Mouse (Mus musculus): ENCODE data around the gene Sbds.
"Not testable (repeated sequence)": the region's sequence is repeated elsewhere in the genome, so short reads cannot be mapped to it uniquely, and the experiment has no call there.

The Sbds gene

DNA sequence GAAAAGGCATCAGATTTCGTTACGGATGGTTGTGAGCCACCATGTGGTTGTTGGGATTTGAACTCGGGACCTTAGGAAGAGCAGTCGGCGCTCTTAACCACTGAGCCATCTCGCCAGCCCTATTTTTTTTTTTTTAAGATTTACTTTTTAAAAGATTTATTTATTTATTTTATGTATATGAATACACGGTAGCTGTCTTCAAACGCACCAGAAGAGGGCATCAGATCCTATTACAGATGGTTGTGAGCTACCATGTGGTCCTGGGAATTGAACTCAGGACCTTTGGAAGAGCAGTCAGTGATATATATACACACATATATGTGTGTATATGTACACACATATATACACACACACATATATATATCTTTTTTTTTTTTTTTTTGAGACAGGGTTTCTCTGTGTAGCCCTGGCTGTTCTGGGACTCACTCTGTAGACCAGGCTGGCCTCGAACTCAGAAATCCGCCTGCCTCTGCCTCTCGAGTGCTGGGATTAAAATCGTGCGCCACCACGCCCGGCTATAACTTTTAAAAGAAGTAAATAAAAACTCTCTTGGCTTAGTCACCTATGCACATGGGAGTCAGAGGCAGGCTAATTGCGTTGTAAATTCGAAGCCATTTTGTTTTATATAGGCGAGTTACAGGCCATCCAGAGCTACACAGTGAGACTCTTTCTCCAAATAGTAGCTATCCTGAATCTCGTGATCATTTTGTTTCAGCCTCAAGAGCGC is 632 bp upstream of the Sbds start:
- not testable (repeated sequence) for DNase-seq

DNA sequence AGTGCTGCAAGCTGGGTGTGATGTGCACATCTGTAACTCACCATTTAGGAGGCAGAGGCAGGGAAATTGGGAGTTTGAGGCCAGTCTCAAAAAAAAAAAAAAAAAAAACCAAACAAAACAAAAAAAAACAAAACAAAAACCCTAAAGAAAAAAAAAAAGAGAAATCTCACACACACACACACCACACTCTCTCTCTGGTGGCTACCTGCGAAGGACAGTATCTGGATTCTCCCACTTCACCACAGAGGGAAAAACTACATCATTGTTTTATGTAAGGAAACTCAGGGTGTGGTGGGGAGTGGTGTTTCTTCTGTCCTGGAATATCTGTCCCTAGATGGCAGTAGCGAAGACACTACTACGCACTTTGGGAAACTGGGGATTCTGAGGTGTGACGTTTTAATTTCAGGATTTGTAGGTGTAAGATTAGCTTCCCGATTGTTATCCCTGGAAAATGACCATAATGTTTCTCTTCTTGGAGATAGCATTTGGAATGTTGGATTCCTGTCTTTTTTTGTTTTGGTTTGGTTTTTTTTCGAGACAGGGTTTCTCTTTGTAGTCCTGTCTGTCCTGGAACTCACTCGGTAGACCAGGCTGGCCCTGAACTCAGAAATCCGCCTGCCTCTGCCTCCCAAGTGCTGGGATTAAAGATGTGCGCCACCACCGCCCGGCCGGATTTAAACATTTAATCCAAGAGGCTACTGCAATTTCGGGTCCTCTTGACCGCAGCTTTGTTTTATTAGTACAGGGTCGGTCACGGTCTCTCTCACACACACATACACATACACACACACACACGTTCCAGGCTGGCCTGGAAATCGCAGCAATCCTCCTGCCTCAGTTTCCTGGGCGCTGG is 940 bp downstream of the Sbds start:
- peak; percentile 39 for DNase-seq

DNA sequence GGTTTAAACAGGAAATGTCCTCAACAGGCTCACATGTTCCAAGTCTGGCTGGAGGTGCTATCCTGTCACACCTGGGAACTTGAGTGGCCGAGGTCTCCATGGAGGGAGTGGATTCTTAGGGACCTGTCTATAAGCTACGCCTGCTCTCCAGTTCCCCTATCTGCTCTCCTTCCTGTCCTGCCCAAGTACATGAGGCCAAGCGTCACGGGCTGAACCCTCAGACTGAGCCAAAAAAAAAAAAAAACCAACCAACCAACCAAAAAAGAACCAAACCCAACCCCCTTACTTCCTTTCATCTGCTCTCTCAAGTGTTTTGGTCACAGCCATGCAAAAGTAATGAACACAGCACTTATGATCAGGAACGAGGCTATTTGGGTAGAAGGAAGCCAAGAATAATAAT is 7.5 kb downstream of the Sbds start:
- no peak for DNase-seq

DNA sequence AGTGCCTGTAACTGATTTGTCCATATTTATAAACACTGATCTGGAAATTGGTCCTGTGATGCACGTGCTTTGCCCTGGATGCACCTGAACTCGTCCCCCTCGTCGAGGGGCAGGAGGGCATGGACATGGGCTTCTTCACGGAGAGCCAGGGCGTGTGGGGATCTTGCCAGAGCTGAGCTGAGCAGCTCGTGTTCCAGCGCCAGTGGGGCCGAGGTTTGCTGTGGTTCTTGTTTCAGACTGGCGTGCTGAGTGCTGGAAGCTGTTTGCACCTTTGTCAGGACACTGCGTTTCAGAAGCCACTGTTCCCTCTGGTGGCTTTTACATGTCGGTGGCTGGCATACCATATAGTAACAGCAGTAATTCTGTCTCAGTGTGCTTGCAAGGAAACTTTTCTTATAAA is 13.9 kb downstream of the Sbds start:
- no peak for DNase-seq

DNA sequence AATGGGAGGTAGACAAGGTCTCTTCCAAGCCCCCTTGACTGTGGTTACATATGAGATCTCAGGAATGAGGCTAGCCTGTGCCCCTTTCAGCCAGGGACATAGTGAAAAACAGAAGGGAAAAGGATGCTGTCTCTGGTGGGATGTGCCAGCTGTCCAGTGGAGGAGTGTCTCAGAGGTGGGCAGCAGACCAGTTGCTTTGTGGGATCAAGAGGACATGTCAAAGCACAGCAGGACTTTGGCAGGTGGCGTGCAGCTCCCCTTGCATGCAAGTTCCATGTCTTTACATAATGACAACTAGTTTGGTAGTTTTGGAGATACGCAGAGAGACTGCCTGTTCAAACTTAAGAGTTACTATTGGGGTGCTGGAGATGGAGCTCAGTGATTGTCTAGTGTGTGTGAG is 15.5 kb downstream of the Sbds start:
- DNase-seq, result no peak

DNA sequence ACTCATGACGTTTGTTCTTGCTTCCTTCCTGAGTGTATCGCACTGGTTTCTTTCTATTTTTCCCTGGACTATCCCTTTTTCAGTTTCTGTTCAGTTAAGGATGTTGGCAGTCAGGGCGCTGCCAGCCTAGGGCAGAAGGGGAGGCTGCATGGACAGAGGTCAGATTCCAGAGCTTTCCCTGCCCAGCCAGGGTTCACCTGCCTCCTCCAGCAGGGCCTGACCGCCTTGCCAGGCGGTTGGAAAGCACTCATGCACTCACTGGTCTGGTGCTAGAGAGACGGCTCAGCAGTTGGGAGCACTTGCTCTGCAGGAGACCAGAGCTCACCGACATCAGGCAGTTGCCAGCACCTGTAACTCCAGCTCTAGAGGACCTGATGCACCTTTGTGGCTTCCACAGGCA is 16.1 kb downstream of the Sbds start:
- DNase-seq, result no peak

DNA sequence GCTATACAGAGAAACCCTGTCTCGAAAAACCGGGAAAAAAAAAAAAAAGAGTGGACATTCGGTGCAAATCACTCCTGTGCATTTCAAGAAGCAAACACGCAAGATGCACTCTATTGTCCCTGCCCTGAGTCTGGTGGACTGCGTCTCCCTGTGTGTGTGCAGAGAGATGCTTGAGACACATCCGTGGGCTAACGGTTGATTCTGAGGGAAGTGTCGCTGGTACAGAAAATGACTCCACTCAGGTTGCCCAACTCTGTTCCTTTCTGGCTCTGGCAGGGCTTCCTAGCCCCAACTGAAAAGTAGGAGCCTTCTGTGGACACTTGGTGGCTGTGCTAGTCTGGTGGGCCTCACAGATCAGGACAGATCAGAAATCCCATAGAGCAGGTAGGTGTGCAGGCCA is 19.0 kb downstream of the Sbds start:
- no peak for DNase-seq

DNA sequence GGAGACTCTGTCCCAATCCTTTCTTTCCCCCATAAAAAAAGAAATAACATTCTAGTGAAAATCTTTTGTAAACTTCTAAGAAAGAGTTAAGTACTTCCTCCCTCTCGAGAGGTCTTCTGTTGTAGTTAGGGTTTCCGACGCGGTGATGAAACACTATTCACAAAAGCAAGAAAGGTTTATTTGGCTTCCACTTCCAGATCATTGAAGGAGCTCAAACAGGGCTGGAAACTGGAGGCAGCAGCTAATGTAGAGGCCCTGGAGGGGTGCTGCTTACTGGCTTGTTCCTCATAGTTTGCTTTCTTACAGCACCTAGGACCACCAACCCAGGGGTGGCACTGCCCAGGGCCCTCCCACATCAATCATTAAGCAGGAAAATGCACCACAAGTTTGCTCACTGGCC is 27.2 kb downstream of the Sbds start:
- no peak for DNase-seq

DNA sequence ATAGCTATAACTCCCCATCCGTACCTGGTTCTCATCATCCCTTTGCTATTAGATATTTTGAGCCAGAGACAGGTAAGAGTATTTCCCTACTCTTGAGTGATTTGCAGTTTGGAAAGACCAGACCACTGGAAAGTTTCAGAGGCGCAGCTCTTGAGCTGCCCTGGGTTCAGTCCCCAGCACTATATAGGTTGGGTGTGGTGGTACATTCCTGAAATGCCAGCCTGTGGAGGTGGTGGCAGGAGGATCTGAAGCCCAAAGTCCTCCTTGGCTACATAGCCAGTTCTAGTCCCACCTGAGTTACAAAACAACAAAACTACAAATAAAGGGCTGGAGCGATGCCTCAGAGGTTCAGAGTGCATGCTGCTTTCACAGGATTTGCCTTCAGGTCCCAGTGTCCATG is 28.5 kb downstream of the Sbds start:
- no peak for DNase-seq

- peak; percentile 94 for DNase-seq
Observed at GRCm38 (mm10) chr5:130222146-130223004, 33.0 kb downstream of the Sbds start.

GRCm38 (mm10) chr5:130221760-130222145 is 33.6 kb downstream of the Sbds start:
- DNase-seq, result no peak

DNA sequence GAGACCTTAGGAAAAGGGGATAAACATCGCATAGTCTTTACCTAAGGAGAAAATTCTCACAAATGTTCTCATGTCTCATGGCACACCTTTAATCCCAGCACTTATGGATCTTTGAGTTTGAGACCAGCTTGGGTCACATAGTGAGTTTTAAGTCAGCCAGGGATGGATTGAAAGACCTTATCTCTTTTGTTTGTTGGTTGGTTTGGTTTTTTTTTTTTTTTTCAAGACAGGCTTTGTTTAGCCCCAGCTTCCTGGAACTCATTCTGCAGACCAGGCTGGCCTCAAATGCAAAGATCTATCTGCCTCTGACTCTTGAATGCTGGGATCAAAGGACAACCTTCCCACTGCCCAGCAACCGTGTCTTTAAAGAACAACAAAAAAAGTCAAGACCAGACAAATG is 34.0 kb downstream of the Sbds start:
- no peak for DNase-seq

GRCm38 (mm10) chr5:130218336-130218735 is 37.0 kb downstream of the Sbds start:
- no peak for DNase-seq

DNA sequence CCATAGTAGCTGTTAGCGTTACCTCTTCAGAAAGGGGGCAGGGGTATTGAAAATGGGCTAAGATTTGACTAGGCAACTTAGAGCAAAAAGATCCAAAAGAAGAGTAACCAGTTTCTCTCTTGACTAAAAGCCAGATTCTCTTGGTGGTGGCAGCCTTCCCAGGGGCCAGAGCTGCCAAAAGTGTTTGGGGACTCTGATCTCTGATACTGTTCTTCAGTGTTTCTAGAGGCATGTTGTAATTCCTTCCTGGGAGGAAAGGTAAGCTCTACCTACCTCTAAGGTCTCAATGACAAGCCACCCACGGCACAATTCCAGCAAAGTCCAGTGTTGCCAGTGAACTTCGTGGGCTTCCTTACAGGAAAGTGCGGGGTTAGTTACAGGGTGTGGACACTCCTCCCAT is 37.9 kb downstream of the Sbds start:
- DNase-seq, result no peak

GRCm38 (mm10) chr5:130216781-130217180 is 38.5 kb downstream of the Sbds start, which contains the start of gene Tmem248:
TSS of gene Tmem248 (plus strand) at chr5:130217081.
- no peak for DNase-seq

- no peak for DNase-seq
Observed at GRCm38 (mm10) chr5:130212956-130213355, 42.4 kb downstream of the Sbds start.

DNA sequence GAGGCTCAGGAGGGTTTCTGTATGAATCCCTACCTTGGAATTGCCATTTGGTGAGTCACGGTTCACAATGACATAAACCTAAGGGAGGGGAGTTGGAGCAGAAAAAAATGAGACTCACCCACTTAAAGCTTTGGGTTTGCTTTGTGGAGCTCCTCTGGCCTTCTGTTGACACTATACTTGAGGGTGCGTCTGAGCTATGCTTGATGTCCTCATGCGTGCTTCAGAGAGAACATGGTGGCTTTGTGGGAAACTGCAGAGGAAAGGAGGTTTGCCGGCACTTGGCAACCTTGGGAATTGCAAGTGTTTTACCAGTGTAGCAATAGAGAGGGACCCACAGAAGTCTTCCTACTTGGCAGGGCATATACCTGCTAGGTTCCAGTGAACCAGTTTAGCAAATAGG is 48.0 kb downstream of the Sbds start:
- no peak for DNase-seq

DNA sequence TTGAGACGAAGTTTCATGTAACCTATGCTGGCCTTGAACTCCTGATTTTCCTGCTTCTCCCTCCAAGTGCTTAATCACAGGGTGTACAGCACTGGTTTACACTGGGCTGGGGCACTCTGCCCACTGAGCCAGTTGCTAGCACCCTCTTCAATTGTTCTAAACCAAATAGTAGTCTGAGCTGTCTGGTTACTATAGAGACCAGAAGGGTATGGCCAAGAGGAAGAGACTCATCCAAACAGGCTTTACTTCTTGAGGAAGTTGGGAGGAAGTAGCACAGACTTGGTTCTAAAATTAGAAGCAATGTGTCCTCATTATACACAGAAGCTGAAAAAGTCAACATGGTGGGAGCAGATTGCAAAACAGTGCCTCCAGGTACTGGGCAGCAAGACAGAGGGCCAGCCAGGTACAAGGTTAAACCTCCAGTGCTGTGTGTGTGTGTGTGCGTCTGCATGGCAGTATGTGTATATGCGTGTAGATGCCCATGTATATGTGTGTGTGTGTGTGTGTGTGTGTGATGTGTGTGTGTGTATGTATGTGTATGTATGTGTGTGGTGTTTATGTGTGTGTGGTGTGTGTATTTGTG is 49.8 kb downstream of the Sbds start:
- no peak for DNase-seq

GRCm38 (mm10) chr5:130204560-130204959 is 50.8 kb downstream of the Sbds start:
- DNase-seq, result no peak

DNA sequence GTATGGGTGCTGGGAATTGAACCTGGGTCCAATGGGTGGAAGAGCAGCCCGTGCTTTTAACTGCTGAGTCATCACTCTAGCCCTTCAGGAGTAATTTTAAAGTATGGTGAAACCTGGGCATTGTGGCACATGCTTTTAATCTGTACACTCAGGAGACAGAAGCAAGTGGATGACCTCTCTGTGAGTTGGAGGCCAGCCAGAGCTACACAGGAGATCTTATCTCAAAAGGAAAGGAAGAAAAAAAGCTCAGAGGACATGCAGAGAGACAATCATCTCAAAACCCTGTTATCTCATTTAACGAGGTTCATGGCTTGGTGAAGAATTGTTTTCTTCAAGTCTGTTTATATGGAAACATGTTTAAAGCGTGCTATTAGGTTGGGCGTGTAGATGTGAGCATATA is 51.4 kb downstream of the Sbds start:
- no peak for DNase-seq

GRCm38 (mm10) chr5:130200233-130201029 is 54.9 kb downstream of the Sbds start:
- DNase-seq, result no peak

GRCm38 (mm10) chr5:130197981-130198380 is 57.3 kb downstream of the Sbds start:
- DNase-seq, result no peak

Data from right cerebral cortex, adult 18-20 months (tissue).